Mouse (Mus musculus) limb, embryonic 14.5 days (tissue): ENCODE data around the gene Zfp57. TPM values are rescaled to one million over a fixed set of nuclear protein-coding genes. Genes with fewer than 3 reads are reported as not detected.

ENCODE experiments used
- ATAC-seq: fragments of 200-750 bp; cut with Nextera tagmentation; 2 replicates; pipeline ENCODE4 v1.8.0; 2017; ENCODE audit warnings: low read depth, moderate number of reproducible peaks, moderate TSS enrichment; ENCODE audit not compliant: low FRiP score
- DNase-seq: peaks from one replicate; pipeline ENCODE4 v3.0.0-alpha.2; 2015; ENCODE audit warnings: low spot score
- H3K27ac ChIP-seq: fragments of 300-500 bp; sonication (generic); replicated peaks from 2 replicates; pipeline ENCODE4 v1.5.1; 2014; ENCODE audit warnings: low read depth, mild to moderate bottlenecking, low read length, moderate library complexity, mixed read lengths
- H3K27me3 ChIP-seq: fragments of 300-500 bp; sonication (generic); 2 replicates; pipeline ENCODE4 v1.6.1; 2014; ENCODE audit warnings: low read length, mixed read lengths; ENCODE audit not compliant: control insufficient read depth, insufficient read depth
- H3K36me3 ChIP-seq: fragments of 300-500 bp; sonication (generic); 2 replicates; pipeline ENCODE4 v1.6.1; 2014; ENCODE audit warnings: mild to moderate bottlenecking, low read length, moderate library complexity, mixed read lengths; ENCODE audit not compliant: control insufficient read depth, insufficient read depth
- H3K4me1 ChIP-seq: fragments of 300-500 bp; sonication (generic); 2 replicates; pipeline ENCODE4 v1.6.1; 2014; ENCODE audit warnings: antibody characterized with exemption, low read length, mixed read lengths; ENCODE audit not compliant: control insufficient read depth, insufficient read depth
- H3K4me2 ChIP-seq: fragments of 300-500 bp; sonication (generic); replicated peaks from 2 replicates; pipeline ENCODE4 v1.6.1; 2014; ENCODE audit warnings: low read depth, mild to moderate bottlenecking, low read length, moderate library complexity; ENCODE audit not compliant: severe bottlenecking
- H3K4me3 ChIP-seq: fragments of 300-500 bp; sonication (generic); replicated peaks from 2 replicates; pipeline ENCODE4 v1.5.1; 2014; ENCODE audit warnings: low read length
- H3K9ac ChIP-seq: fragments of 300-500 bp; sonication (generic); 2 replicates; pipeline ENCODE4 v1.6.1; 2014; ENCODE audit warnings: mild to moderate bottlenecking, low read depth, low read length, moderate library complexity; ENCODE audit not compliant: severe bottlenecking
- H3K9me3 ChIP-seq: fragments of 300-500 bp; sonication (generic); 2 replicates; pipeline ENCODE4 v1.6.1; 2016; ENCODE audit warnings: low read length; ENCODE audit not compliant: control insufficient read depth
- POLR2A ChIP-seq: fragments of 200-500 bp; IDR thresholded peaks from 2 replicates; pipeline ENCODE4 v1.8.0; 2012; ENCODE audit warnings: inconsistent platforms, mild to moderate bottlenecking, moderate library complexity, borderline replicate concordance; ENCODE audit not compliant: insufficient read depth, insufficient read length; ENCODE audit errors: extremely low read depth
- WGBS: fragments of 180-500 bp; shearing (Covaris S2); extraction: QIAGEN DNeasy Blood & Tissue Kit; methylation state at CpG from one replicate; pipeline ENCODE4 v1.1.7; 2014; 5-methylcytosine and 5-hydroxymethylcytosine counted together
- polyA plus RNA-seq, 2 experiments: library from polyadenylated mRNA; depleted of rRNA in 1 of 2; stranded (reverse) in 1 of 2; unstranded in 1 of 2; fragments of >200 nt; fragmentation: Nextera tagmentation in 1 of 2; extraction: Ambion mirVana in 1 of 2; gene quantifications; 2 replicates each; pipeline versions ENCODE4 v1.2.1 to v1.2.3; 2012 to 2014

Gene Zfp57
- polyA plus RNA-seq, 2 experiments, result 86.1 to 149 TPM

DNA sequence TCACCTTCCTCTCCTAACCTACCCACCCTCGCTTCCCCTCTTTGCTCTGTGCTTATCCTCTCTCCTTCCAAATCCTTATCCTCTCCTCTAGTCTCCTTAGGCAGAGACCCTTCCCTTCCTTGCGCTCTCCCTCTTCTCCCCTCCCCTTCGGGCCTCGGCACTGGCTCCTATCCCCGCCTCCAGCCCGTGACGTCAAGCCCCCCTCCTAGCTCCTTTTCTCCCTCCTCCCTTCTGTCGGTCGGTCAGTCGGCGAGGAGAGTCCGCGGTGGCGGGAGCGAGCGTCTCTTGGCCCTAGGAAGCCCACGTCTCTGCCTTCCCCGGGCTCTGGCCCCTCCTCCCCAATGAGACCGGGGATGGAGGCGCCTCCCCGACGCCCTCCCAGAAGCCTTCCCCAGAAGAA is 49.4 kb downstream of the Zfp57 start:
- DNase-seq, result peak; percentile 73
- Histone ChIP-seq H3K4me2 (peak overlapping the region; percentile 82), H3K9me3 (no peaks in the 10 kb centered on the region), H3K27ac (0 out of 2 replicates have a peak overlapping the region, but pooled peaks have one; percentile 38), H3K27me3 (no peaks in the 10 kb centered on the region), H3K4me1 (peaks cover 28% of the 10 kb centered on the region), H3K36me3 (peaks cover 16% of the 10 kb centered on the region), H3K9ac (peak overlapping the region; percentile 80), H3K4me3 (peak overlapping the region; percentile 60)
- 2% methylated on average over 20 of the region's 22 CpGs for WGBS
- ATAC-seq, result peak; percentile 67
- 0 out of 2 replicates have a peak, but pooled peaks have one; percentile 74 for TF ChIP-seq POLR2A

GRCm38 (mm10) chr17:37050876-37051275 is 49.9 kb downstream of the Zfp57 start:
- no peak overlapping the region for H3K27ac ChIP-seq
- peaks cover 28% of the 10 kb centered on the region for H3K4me1 ChIP-seq
- no peak; the same call in 1 of the 2 replicates for ATAC-seq
- 4% methylated on average over 22 of the region's 27 CpGs for WGBS
- peak overlapping the region; percentile 82 for H3K4me2 ChIP-seq
- TF ChIP-seq POLR2A, result no peak
- no peak for DNase-seq
- no peaks in the 10 kb centered on the region for H3K9me3 ChIP-seq
- H3K4me3 ChIP-seq, result peak overlapping the region; percentile 60
- peak overlapping the region; percentile 80 for H3K9ac ChIP-seq
- no peaks in the 10 kb centered on the region for H3K27me3 ChIP-seq
- H3K36me3 ChIP-seq, result peaks cover 20% of the 10 kb centered on the region

GRCm38 (mm10) chr17:37051745-37052144 is 50.8 kb downstream of the Zfp57 start:
- ATAC-seq (no peak), DNase-seq (no peak)
- Histone ChIP-seq H3K4me1 (peaks cover 28% of the 10 kb centered on the region), H3K27me3 (no peaks in the 10 kb centered on the region), H3K9ac (no peak overlapping the region), H3K9me3 (no peaks in the 10 kb centered on the region), H3K4me3 (peak overlapping the region; percentile 60; the same call in 1 of the 2 replicates), H3K36me3 (peaks cover 23% of the 10 kb centered on the region), H3K4me2 (no peak overlapping the region), H3K27ac (no peak overlapping the region)
- 54% methylated on average over 4 of the region's 4 CpGs for WGBS
- TF ChIP-seq POLR2A, result no peak

GRCm38 (mm10) chr17:37056957-37057356 is 56.0 kb downstream of the Zfp57 start:
- ATAC-seq, result no peak

More at GRCm38 (mm10) chr17:37056957-37057356, 56.0 kb downstream of the Zfp57 start:
- 91% methylated on average over 6 of the region's 6 CpGs for WGBS
- no peak for DNase-seq
- no peak for TF ChIP-seq POLR2A
- no peaks in the 10 kb centered on the region for H3K4me1 ChIP-seq
- no peak overlapping the region for H3K9ac ChIP-seq
- no peak overlapping the region for H3K4me3 ChIP-seq
- H3K27ac ChIP-seq, result no peak overlapping the region
- no peaks in the 10 kb centered on the region for H3K9me3 ChIP-seq
- H3K4me2 ChIP-seq, result no peak overlapping the region
- no peaks in the 10 kb centered on the region for H3K27me3 ChIP-seq
- H3K36me3 ChIP-seq, result peaks cover 65% of the 10 kb centered on the region

Other genes with a start within 250 kb of the Zfp57 start
- not detected in 2 replicates for gene H2-M10.5, start 228.3 kb upstream of the Zfp57 start, polyA plus RNA-seq (2012; rRNA removed)
- gene H2-M10.5, start 228.3 kb upstream of the Zfp57 start, polyA plus RNA-seq (2014; fragmentation: Nextera tagmentation; extraction: Ambion mirVana), result not detected in 2 replicates
- not detected in 2 replicates for gene H2-M10.6, start 189.0 kb upstream of the Zfp57 start, polyA plus RNA-seq (2012; rRNA removed)
- not detected in 2 replicates for gene H2-M10.6, start 189.0 kb upstream of the Zfp57 start, polyA plus RNA-seq (2014; fragmentation: Nextera tagmentation; extraction: Ambion mirVana)
- gene Trim26, start 164.0 kb upstream of the Zfp57 start, polyA plus RNA-seq (2012; rRNA removed), result 41.0 and 43.5 TPM in 2 replicates
- gene Trim26, start 164.0 kb upstream of the Zfp57 start, polyA plus RNA-seq (2014; fragmentation: Nextera tagmentation; extraction: Ambion mirVana), result 33.9 and 38.1 TPM in 2 replicates
- not detected in 2 replicates for gene Trim15, start 134.0 kb upstream of the Zfp57 start, polyA plus RNA-seq (2012; rRNA removed)
- 0.18 and 0.21 TPM in 2 replicates for gene Trim15, start 134.0 kb upstream of the Zfp57 start, polyA plus RNA-seq (2014; fragmentation: Nextera tagmentation; extraction: Ambion mirVana)
- 0.67 and 0.91 TPM in 2 replicates for gene Trim10, start 131.6 kb upstream of the Zfp57 start, polyA plus RNA-seq (2012; rRNA removed)
- gene Trim10, start 131.6 kb upstream of the Zfp57 start, polyA plus RNA-seq (2014; fragmentation: Nextera tagmentation; extraction: Ambion mirVana), result 2.7 and 3.1 TPM in 2 replicates
- 0.08 TPM in 1 of 2 replicates, not detected in the other for gene Trim40, start 111.0 kb upstream of the Zfp57 start, polyA plus RNA-seq (2012; rRNA removed)
- gene Trim40, start 111.0 kb upstream of the Zfp57 start, polyA plus RNA-seq (2014; fragmentation: Nextera tagmentation; extraction: Ambion mirVana), result not detected in 2 replicates
- gene Trim31, start 103.0 kb upstream of the Zfp57 start, polyA plus RNA-seq (2012; rRNA removed), result not detected in 2 replicates
- gene Trim31, start 103.0 kb upstream of the Zfp57 start, polyA plus RNA-seq (2014; fragmentation: Nextera tagmentation; extraction: Ambion mirVana), result not detected in 2 replicates
- 3.2 and 4.0 TPM in 2 replicates for gene Rnf39, start 58.2 kb upstream of the Zfp57 start, polyA plus RNA-seq (2012; rRNA removed)
- gene Rnf39, start 58.2 kb upstream of the Zfp57 start, polyA plus RNA-seq (2014; fragmentation: Nextera tagmentation; extraction: Ambion mirVana), result 2.8 and 3.5 TPM in 2 replicates
- gene Ppp1r11, start 49.4 kb upstream of the Zfp57 start, polyA plus RNA-seq (2012; rRNA removed), result 81.5 and 116 TPM in 2 replicates
- 125 and 128 TPM in 2 replicates for gene Ppp1r11, start 49.4 kb upstream of the Zfp57 start, polyA plus RNA-seq (2014; fragmentation: Nextera tagmentation; extraction: Ambion mirVana)
- gene Znrd1, start 42.6 kb upstream of the Zfp57 start, polyA plus RNA-seq (2012; rRNA removed), result 73.7 and 81.6 TPM in 2 replicates
- 103 and 108 TPM in 2 replicates for gene Znrd1, start 42.6 kb upstream of the Zfp57 start, polyA plus RNA-seq (2014; fragmentation: Nextera tagmentation; extraction: Ambion mirVana)
- gene Znrd1as, start 42.6 kb upstream of the Zfp57 start, polyA plus RNA-seq (2012; rRNA removed), result 1.8 and 5.9 TPM in 2 replicates
- gene Znrd1as, start 42.6 kb upstream of the Zfp57 start, polyA plus RNA-seq (2014; fragmentation: Nextera tagmentation; extraction: Ambion mirVana), result 5.8 and 5.9 TPM in 2 replicates
- 0.53 and 0.58 TPM in 2 replicates for gene 2410137M14Rik, start 19.9 kb upstream of the Zfp57 start, polyA plus RNA-seq (2012; rRNA removed)
- gene 2410137M14Rik, start 19.9 kb upstream of the Zfp57 start, polyA plus RNA-seq (2014; fragmentation: Nextera tagmentation; extraction: Ambion mirVana), result not detected in 2 replicates
- gene H2-M5, start 11.6 kb upstream of the Zfp57 start, polyA plus RNA-seq (2012; rRNA removed), result 6.3 and 7.4 TPM in 2 replicates
- 0.29 and 0.61 TPM in 2 replicates for gene H2-M5, start 11.6 kb upstream of the Zfp57 start, polyA plus RNA-seq (2014; fragmentation: Nextera tagmentation; extraction: Ambion mirVana)
- gene Mog, start 22.2 kb downstream of the Zfp57 start, polyA plus RNA-seq (2012; rRNA removed), result not detected in 2 replicates
- gene Mog, start 22.2 kb downstream of the Zfp57 start, polyA plus RNA-seq (2014; fragmentation: Nextera tagmentation; extraction: Ambion mirVana), result 0.35 TPM in 1 of 2 replicates, not detected in the other
- 111 and 139 TPM in 2 replicates for gene Gabbr1, start 44.8 kb downstream of the Zfp57 start, polyA plus RNA-seq (2012; rRNA removed)
- gene Gabbr1, start 44.8 kb downstream of the Zfp57 start, polyA plus RNA-seq (2014; fragmentation: Nextera tagmentation; extraction: Ambion mirVana), result 8.4 and 11.1 TPM in 2 replicates
- not detected in 2 replicates for gene Olfr90, start 87.3 kb downstream of the Zfp57 start, polyA plus RNA-seq (2012; rRNA removed)
- gene Olfr90, start 87.3 kb downstream of the Zfp57 start, polyA plus RNA-seq (2014; fragmentation: Nextera tagmentation; extraction: Ambion mirVana), result not detected in 2 replicates
- gene Olfr91, start 97.1 kb downstream of the Zfp57 start, polyA plus RNA-seq (2012; rRNA removed), result not detected in 2 replicates
- 0.07 TPM in 1 of 2 replicates, not detected in the other for gene Olfr91, start 97.1 kb downstream of the Zfp57 start, polyA plus RNA-seq (2014; fragmentation: Nextera tagmentation; extraction: Ambion mirVana)
- not detected in 2 replicates for gene Olfr92, start 118.9 kb downstream of the Zfp57 start, polyA plus RNA-seq (2012; rRNA removed)
- gene Olfr92, start 118.9 kb downstream of the Zfp57 start, polyA plus RNA-seq (2014; fragmentation: Nextera tagmentation; extraction: Ambion mirVana), result not detected in 2 replicates
- gene Olfr93, start 160.3 kb downstream of the Zfp57 start, polyA plus RNA-seq (2012; rRNA removed), result not detected in 2 replicates
- not detected in 2 replicates for gene Olfr93, start 160.3 kb downstream of the Zfp57 start, polyA plus RNA-seq (2014; fragmentation: Nextera tagmentation; extraction: Ambion mirVana)
- not detected in 2 replicates for gene Ubd, start 192.7 kb downstream of the Zfp57 start, polyA plus RNA-seq (2012; rRNA removed)
- not detected in 2 replicates for gene Ubd, start 192.7 kb downstream of the Zfp57 start, polyA plus RNA-seq (2014; fragmentation: Nextera tagmentation; extraction: Ambion mirVana)
- not detected in 2 replicates for gene Olfr94, start 199.8 kb downstream of the Zfp57 start, polyA plus RNA-seq (2012; rRNA removed)
- not detected in 2 replicates for gene Olfr94, start 199.8 kb downstream of the Zfp57 start, polyA plus RNA-seq (2014; fragmentation: Nextera tagmentation; extraction: Ambion mirVana)
- gene Olfr95, start 212.0 kb downstream of the Zfp57 start, polyA plus RNA-seq (2012; rRNA removed), result not detected in 2 replicates
- gene Olfr95, start 212.0 kb downstream of the Zfp57 start, polyA plus RNA-seq (2014; fragmentation: Nextera tagmentation; extraction: Ambion mirVana), result not detected in 2 replicates
- not detected in 2 replicates for gene Olfr96, start 219.0 kb downstream of the Zfp57 start, polyA plus RNA-seq (2012; rRNA removed)
- not detected in 2 replicates for gene Olfr96, start 219.0 kb downstream of the Zfp57 start, polyA plus RNA-seq (2014; fragmentation: Nextera tagmentation; extraction: Ambion mirVana)
- not detected in 2 replicates for gene Olfr97, start 236.2 kb downstream of the Zfp57 start, polyA plus RNA-seq (2012; rRNA removed)
- not detected in 2 replicates for gene Olfr97, start 236.2 kb downstream of the Zfp57 start, polyA plus RNA-seq (2014; fragmentation: Nextera tagmentation; extraction: Ambion mirVana)